Comparison of ENCODE assay signal across 19 mouse cellular contexts in genomic region chr1:43477954-43478353, GRCm38 (mm10). TPM values are rescaled to one million over a fixed set of nuclear protein-coding genes. Genes with fewer than 3 reads are reported as not detected.
DNase-seq lines count a peak whose midpoint lies in the region; ATAC-seq lines count a peak whose summit lies in the region.
"Had no signal": no experiment of that assay in that cellular context is flagged by ENCODE, and none has a peak within 500 bp of the region (broad histone marks: within the 10 kb centered on the region; RNA-seq: fewer than 3 reads in every experiment).

No protein-coding gene starts in this region.

- no peak overlapping the region for H3K4me3 ChIP-seq in intestine, embryonic 16.5 days (ENCODE audit: low read length)
- H3K4me3 ChIP-seq: embryonic facial prominence, embryonic 15.5 days; erythroblast, embryonic 14.5 days; forebrain, embryonic 10.5 days; heart, embryonic 12.5 days; hindbrain, embryonic 10.5 days; hindbrain, embryonic 15.5 days had no signal

- no peak overlapping the region for H3K4me2 ChIP-seq in intestine, embryonic 16.5 days (ENCODE audit: low read depth, low read length)
- H3K4me2 ChIP-seq: embryonic facial prominence, embryonic 15.5 days; heart, embryonic 12.5 days; hindbrain, embryonic 15.5 days had no signal

- H3K36me3 ChIP-seq in intestine, embryonic 16.5 days (ENCODE audit: control insufficient read depth, insufficient read depth, low read length), result no peaks in the 10 kb centered on the region
- H3K36me3 ChIP-seq: embryonic facial prominence, embryonic 15.5 days; heart, embryonic 12.5 days; hindbrain, embryonic 10.5 days; hindbrain, embryonic 15.5 days had no signal

- ATAC-seq in CD4-positive, CD25-positive, alpha-beta regulatory T cell, adult 4 months, result peak; percentile 56
- ATAC-seq in activated CD4-positive, CD25-positive, alpha-beta regulatory T cell, adult 4 months, result peak; percentile 55
- no peak for ATAC-seq in intestine, embryonic 16.5 days
- ATAC-seq: forebrain, embryonic 14.5 days had no signal

- H3K9ac ChIP-seq in intestine, embryonic 16.5 days (ENCODE audit: low read depth, low read length), result no peak overlapping the region
- H3K9ac ChIP-seq: embryonic facial prominence, embryonic 15.5 days; heart, embryonic 12.5 days; hindbrain, embryonic 15.5 days had no signal

- no peaks in the 10 kb centered on the region for H3K27me3 ChIP-seq in intestine, embryonic 16.5 days (replicated peaks; ENCODE audit: control insufficient read depth, insufficient read depth, low read length)
- H3K27me3 ChIP-seq: embryonic facial prominence, embryonic 15.5 days; heart, embryonic 12.5 days; hindbrain, embryonic 15.5 days had no signal

- WGBS in intestine, embryonic 16.5 days, result 90% methylated on average over 3 of the region's 3 CpGs

- peaks cover 15% of the 10 kb centered on the region for H3K4me1 ChIP-seq in intestine, embryonic 16.5 days (ENCODE audit: control insufficient read depth, insufficient read depth, low read length)

- no peaks in the 10 kb centered on the region for H3K9me3 ChIP-seq in intestine, embryonic 16.5 days (ENCODE audit: control insufficient read depth, low read length)
- H3K9me3 ChIP-seq: embryonic facial prominence, embryonic 15.5 days; forebrain, embryonic 10.5 days; heart, embryonic 12.5 days; hindbrain, embryonic 10.5 days; hindbrain, embryonic 15.5 days had no signal

- H3K27ac ChIP-seq in intestine, embryonic 16.5 days (ENCODE audit: low read length), result no peak overlapping the region
- H3K27ac ChIP-seq: embryonic facial prominence, embryonic 15.5 days; forebrain, embryonic 10.5 days; hindbrain, embryonic 10.5 days; hindbrain, embryonic 15.5 days had no signal

- peak; percentile 11 for DNase-seq in kidney, adult 9 months
- no peak for DNase-seq in kidney, postnatal 36 days
- no peak for DNase-seq in cerebellum, adult 11-12 months
- DNase-seq in embryo, embryonic 11 days, result no peak
- DNase-seq: adrenal gland, postnatal 10 days; cerebellum, adult 11 months; cerebellum, adult 9-11 months; cerebellum, postnatal 36 days; kidney, adult 18-20 months had no signal

RNA-seq across cellular contexts. Expression of gene Nck2, which starts 33.6 kb away (rescaled TPM):
- 10 to 100 TPM; 16.0 to 22.3 TPM for polyA plus RNA-seq in CD4-positive, CD25-positive, alpha-beta regulatory T cell, adult 4 months (2017; shearing (Covaris generic))
- 10 to 100 TPM; 18.5 to 24.0 TPM for polyA plus RNA-seq in activated CD4-positive, CD25-positive, alpha-beta regulatory T cell, adult 4 months (2017; shearing (Covaris generic))
- polyA plus RNA-seq in intestine, embryonic 16.5 days (2015; fragmentation: Nextera tagmentation; extraction: Ambion mirVana), result 21.5 and 25.2 TPM in 2 replicates
